Mouse (Mus musculus): ENCODE results near the gene Gm20518. TPM values are rescaled to one million over a fixed set of nuclear protein-coding genes. Genes with fewer than 3 reads are reported as not detected.
A peak's percentile ranks its signal among the peaks of the same experiment; 100 is the strongest.

Gm20518 gene
- total RNA-seq, 2 experiments from 2014 or later = 0.15 to 0.56 TPM

- TF ChIP-seq CTCF (IDR thresholded peaks at IDR 0.05) = no peak
- Histone ChIP-seq H3K27ac (no peak overlapping the region), H3K4me3 (no peak overlapping the region)
- intact Hi-C loops (cut with DNase I) = no loop called here
- no peak for DNase-seq
Measured at GRCm38 (mm10) chr16:17851860-17852259, 39.6 kb downstream of the Gm20518 start.

- DNase-seq = no peak
- TF ChIP-seq CTCF (IDR thresholded peaks at IDR 0.05) = no peak
- Histone ChIP-seq H3K4me3 (no peak overlapping the region), H3K27ac (no peak overlapping the region)
- intact Hi-C loops (cut with DNase I) = no loop called here
Measured at GRCm38 (mm10) chr16:17851331-17851730, 40.1 kb downstream of the Gm20518 start.

DNA sequence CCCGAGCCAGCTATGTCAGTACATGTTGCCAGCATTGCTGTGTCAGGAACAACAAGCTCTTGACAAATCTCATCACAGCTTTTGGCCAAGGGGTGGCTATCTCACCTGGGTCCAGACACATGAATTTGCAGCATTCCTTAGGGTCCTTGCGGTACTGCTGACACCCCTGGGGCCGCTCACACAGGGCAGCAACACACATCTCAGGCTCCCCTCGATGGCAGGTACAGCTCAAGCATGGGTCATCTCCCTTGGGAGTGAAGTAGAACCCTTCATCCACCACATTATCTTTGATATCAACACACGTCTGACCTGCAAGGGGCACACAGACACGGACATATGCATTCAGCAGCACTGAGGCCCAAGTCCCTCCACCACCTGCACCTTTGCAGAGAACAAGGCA lies 42.0 kb downstream of the Gm20518 start:
- no peak for DNase-seq
- TF ChIP-seq CTCF (IDR thresholded peaks at IDR 0.05) = no peak
- intact Hi-C loops (cut with DNase I) = no loop called here
- Histone ChIP-seq H3K27ac (no peak overlapping the region), H3K4me3 (no peak overlapping the region)

DNA sequence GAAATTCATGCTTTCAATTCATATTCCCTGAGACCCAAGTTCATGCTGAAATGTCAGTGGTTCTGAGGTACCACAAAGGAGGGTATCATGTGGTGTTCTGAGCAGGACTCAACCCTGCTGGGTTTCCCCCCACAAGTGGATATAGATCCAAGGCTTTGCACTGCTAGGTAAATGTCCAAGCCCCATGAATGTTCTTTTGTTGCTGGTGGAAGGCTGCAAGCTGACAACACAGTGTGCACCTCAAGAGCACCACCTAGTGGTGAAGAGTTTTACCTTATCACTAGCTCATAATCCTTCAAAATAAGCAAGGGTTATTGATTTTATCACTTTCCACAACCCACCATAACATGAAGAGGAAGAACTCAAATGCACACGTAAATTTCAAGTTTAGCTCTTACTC lies 42.5 kb downstream of the Gm20518 start:
- peak; percentile 30 for DNase-seq
- TF ChIP-seq CTCF (IDR thresholded peaks at IDR 0.05) = peak; percentile 85
- H3K4me3 ChIP-seq = no peak overlapping the region
- H3K27ac ChIP-seq = no peak overlapping the region
- intact Hi-C loops (cut with DNase I) = no loop called here

DNA sequence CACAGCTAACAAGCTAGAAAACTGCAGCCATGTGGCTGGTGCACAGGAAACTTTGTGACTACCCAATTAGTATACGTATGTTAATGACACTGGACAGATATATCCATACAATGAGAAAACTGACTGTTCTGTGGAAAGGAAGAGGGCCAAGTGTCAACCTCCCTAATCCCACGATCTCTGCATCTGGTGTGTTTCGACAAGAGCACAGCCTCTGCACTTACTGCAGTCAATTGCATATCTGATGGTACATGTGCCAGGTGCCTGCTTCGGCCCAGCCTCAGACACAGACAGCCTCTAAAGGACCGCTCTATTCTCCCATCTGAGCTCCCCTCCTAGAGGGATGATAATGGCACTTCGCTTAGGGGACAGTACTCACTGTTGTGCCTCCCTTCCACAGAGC lies 43.0 kb downstream of the Gm20518 start:
- DNase-seq = no peak
- intact Hi-C loops (cut with DNase I) = no loop called here
- Histone ChIP-seq H3K27ac (no peak overlapping the region), H3K4me3 (no peak overlapping the region)
- TF ChIP-seq CTCF (IDR thresholded peaks at IDR 0.05) = no peak

GRCm38 (mm10) chr16:17843701-17844365 lies 47.6 kb downstream of the Gm20518 start:
- no peak overlapping the region for H3K27ac ChIP-seq
- intact Hi-C loops (cut with DNase I) = no loop called here
- H3K4me3 ChIP-seq = no peak overlapping the region
- TF ChIP-seq CTCF (IDR thresholded peaks at IDR 0.05) = no peak
- DNase-seq = no peak

- Histone ChIP-seq H3K27ac (no peak overlapping the region), H3K4me3 (no peak overlapping the region)
- no peak for TF ChIP-seq CTCF (IDR thresholded peaks at IDR 0.05)
- no peak for DNase-seq
- intact Hi-C loops (cut with DNase I) = no loop called here
Measured at GRCm38 (mm10) chr16:17842437-17842836, 49.0 kb downstream of the Gm20518 start.

DNA sequence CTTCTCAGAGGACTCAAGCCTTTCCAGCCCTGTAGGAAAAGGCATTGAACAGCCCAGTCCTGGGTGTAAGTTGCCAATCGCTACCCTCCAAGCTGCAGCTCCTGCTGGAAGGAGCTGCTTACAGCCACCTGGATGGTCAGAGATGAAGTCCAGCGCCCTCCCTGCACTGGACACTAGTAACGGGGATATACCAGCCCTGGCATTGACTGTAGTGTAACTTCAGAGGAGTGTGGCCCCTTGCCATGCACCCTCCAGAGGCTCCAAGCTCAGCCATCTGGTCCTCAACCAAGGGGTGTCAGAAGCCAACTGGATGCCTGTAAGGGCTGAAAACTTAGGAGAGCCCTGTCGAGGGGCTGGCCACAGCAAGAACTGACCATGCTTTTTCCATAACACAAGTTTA lies 51.5 kb downstream of the Gm20518 start:
- H3K4me3 ChIP-seq = no peak overlapping the region
- no peak overlapping the region for H3K27ac ChIP-seq
- no peak for TF ChIP-seq CTCF (IDR thresholded peaks at IDR 0.05)
- intact Hi-C loops (cut with DNase I) = no loop called here
- DNase-seq = peak; percentile 84

DNA sequence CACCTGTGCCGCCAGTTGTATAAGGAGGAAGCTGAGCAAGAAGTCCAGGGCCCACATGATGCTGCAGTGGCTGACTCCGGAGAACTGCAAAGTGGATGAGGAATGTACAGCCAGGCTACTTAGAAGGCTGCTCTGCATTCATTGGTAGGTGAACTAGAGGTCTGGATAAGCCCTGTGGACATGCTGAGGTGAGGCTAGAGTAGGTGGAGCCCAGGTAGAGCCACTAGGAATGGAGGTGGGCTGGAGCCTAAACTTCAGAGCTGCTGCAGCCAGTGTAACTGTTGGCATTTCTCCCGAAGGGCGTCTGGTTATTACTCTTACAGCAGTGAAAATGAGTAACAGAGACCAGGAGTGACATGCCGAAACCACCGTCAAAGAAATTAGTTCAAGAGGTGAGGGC lies 53.4 kb downstream of the Gm20518 start, which contains the start of gene Car15:
Gene Car15 (minus strand): TSS at position 314 of the 400 bp plus-strand sequence.
- Histone ChIP-seq H3K4me3 (no peak within 1 kb of the TSS), H3K27ac (no peak within 1 kb of the TSS)
- no peak for DNase-seq
- intact Hi-C loops (cut with DNase I) = no loop called here
- no peak for TF ChIP-seq CTCF (IDR thresholded peaks at IDR 0.05)

DNA sequence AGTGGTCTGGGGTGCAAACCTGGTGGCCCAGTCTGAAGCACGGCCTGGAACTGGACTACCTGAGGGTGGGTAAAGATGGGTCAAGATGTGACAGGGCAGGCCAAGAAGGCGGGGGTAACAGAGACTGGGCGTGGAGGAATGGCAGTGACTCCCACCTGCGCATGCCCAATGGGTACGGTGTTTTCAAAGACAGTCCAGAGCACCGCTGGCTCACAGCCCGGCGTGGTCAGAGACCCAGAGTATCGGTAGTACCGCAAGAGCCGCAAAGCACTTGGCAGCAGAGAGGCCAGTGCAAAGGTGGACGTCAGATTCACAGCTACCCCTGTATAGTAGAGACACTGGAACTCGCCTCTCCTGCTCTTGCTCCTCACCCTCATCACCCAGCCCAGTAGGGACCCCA lies 56.0 kb downstream of the Gm20518 start:
- Histone ChIP-seq H3K4me3 (no peak overlapping the region), H3K27ac (no peak overlapping the region)
- DNase-seq = no peak
- TF ChIP-seq CTCF (IDR thresholded peaks at IDR 0.05) = no peak
- intact Hi-C loops (cut with DNase I) = no loop called here

DNA sequence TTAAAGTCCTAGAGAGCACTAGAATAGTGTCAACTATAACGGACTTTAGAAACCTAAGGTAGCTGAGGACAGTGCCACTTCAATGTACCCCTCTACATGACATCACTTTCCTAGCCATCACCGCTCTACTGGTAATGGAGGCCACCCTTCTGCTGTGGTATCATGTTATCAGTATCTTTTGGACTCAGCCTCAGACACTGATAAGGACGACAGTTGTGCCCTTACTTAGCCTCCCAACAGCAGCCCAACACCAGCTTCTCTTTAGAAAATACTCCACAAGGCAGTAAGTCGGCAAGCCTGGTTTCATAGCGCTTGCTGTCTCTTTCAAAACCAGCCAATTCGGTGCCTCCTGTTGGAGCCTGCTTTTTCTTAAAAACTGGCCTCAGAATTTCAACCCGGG lies 56.9 kb downstream of the Gm20518 start:
- no peak for DNase-seq
- no peak overlapping the region for H3K4me3 ChIP-seq
- intact Hi-C loops (cut with DNase I) = no loop called here
- TF ChIP-seq CTCF (IDR thresholded peaks at IDR 0.05) = no peak
- no peak overlapping the region for H3K27ac ChIP-seq

DNA sequence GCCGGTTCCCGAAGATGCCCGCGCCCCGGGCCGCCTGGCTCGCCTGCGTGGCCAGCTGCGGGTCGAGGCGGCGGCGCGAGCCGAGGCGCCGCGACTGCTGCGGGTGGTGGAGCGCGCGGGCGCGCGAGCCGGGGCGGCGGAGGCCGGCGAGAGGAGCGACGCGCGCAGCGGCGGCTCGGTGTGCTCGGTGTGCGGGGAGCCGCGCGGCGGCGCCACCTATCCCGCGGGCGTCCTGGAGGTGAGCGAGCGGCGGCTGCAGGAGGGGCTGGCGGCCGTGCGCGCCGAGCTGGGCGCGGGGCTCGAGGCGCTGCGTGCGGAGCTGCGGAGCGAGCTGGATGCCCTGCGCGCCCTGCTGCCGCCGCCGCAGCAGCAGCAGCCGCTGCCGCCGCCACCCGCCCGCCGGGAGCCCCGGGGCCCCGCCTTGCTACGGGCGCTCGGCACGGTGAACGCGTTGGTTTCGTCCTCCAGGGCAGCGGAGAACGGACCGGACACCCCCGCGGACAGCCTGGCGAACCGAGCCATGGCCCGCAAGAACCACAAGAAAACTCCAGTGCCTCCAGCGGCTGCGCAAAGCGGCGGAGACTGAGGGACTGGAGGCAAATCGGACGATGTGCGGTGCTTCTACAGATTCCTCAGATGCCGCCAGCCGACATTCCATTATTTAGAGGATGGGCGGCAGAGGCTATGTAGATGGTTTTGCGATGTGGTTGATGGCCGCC lies 57.6 kb downstream of the Gm20518 start:
- TF ChIP-seq CTCF (IDR thresholded peaks at IDR 0.05) = peak; percentile 20; the same call in 1 of the 2 replicates
- intact Hi-C loops (cut with DNase I) = no loop called here
- Histone ChIP-seq H3K27ac (no peak overlapping the region), H3K4me3 (peak overlapping the region; percentile 72)
- peak; percentile 45 for DNase-seq

DNA sequence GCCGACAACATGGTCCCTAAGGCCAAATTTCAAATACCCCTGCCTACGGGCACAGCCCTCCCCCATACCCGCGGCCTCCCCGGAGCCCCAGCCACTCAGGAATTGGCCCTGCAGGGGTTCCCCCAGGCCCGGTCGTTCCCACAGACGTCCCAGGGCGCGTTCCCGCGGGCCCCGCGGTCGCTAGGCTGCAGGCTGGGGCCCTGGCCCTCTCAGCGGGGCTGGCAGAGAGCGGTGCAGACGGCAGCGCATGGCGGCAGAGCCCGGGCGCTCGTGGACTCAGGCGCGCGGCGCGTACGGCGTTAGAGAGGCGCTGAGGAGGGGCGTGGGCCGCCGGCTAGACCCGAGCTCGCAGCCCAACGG lies 58.2 kb downstream of the Gm20518 start:
- intact Hi-C loops (cut with DNase I) = no loop called here
- no peak for TF ChIP-seq CTCF (IDR thresholded peaks at IDR 0.05)
- Histone ChIP-seq H3K27ac (no peak overlapping the region), H3K4me3 (peak overlapping the region; percentile 72)
- DNase-seq = no peak

DNA sequence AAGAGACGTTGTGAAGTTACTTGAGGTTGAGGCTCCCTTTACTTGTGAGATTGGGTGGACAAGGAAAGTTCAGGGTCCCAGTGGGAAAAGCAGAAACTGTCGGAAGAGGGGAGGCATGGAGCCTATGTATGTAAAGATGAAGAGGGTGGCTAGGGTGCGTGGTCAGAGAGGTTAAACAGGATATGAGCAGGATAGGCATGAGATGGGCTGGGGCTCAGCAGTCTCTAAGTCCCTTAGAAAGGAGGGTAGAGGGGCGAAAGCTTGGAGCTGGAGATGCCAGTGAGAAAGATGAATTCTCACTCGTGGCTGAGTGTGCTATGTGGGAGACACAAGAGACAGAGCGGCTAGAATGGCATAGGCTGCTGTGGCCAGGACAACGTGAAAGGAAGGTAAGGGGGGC lies 58.6 kb downstream of the Gm20518 start, which contains the start of gene B830017H08Rik:
Gene B830017H08Rik (plus strand): TSS at position 301 of the 400 bp plus-strand sequence.
- intact Hi-C loops (cut with DNase I) = no loop called here
- Histone ChIP-seq H3K27ac (no peak within 1 kb of the TSS), H3K4me3 (peak within 1 kb of the TSS; percentile 72)

More for the DNA sequence above, 58.6 kb downstream of the Gm20518 start, which contains the start of gene B830017H08Rik:
- no peak for DNase-seq
- no peak for TF ChIP-seq CTCF (IDR thresholded peaks at IDR 0.05)
